In the genomic region with DNA sequence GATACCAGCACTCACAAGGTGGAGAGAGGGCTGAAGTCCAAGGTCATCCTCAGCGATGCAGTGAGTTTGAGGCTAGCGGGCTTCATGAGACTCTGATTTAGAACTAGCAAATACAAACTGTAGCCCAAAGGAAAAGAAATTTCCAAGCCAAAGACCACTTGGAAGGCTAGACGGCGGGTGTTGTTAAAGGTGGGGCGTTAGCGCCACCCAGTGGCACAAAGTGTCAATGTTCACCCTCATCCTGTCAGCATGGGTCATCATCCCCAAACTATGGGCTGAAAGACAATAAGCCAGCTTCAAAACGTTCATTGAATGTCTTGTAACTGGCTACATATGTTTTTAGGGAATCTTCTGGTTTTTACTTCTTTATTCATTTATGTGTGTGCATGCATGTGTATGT, we compare ENCODE assay signal across 8 mouse cellular contexts. TPM values are rescaled to one million over a fixed set of nuclear protein-coding genes. Genes with fewer than 3 reads are reported as not detected.
DNase-seq lines count a peak whose midpoint lies in the region; ATAC-seq and TF ChIP-seq lines count a peak whose summit lies in the region.

No protein-coding gene starts in this region.

- H3K27ac ChIP-seq in kidney, embryonic 16.5 days (ENCODE audit: low read length): no peak overlapping the region
- H3K27ac ChIP-seq in heart, postnatal 0 days (ENCODE audit: low read depth): no peak overlapping the region
- no peak overlapping the region for H3K27ac ChIP-seq in stomach, postnatal 0 days (replicated peaks)

- no peak overlapping the region for H3K4me3 ChIP-seq in kidney, embryonic 16.5 days (ENCODE audit: low read length)
- H3K4me3 ChIP-seq in heart, postnatal 0 days (ENCODE audit: low read depth, low read length): no peak overlapping the region
- H3K4me3 ChIP-seq in stomach, postnatal 0 days (ENCODE audit: low read depth, low read length): no peak overlapping the region

- no peaks in the 10 kb centered on the region for H3K4me1 ChIP-seq in kidney, embryonic 16.5 days (ENCODE audit: insufficient read depth, low read length)
- no peaks in the 10 kb centered on the region for H3K4me1 ChIP-seq in heart, postnatal 0 days (ENCODE audit: control insufficient read depth, insufficient read depth)
- H3K4me1 ChIP-seq in stomach, postnatal 0 days (replicated peaks; ENCODE audit: control insufficient read depth, insufficient read depth): no peaks in the 10 kb centered on the region

- H3K9me3 ChIP-seq in kidney, embryonic 16.5 days (ENCODE audit: low read length): no peaks in the 10 kb centered on the region
- no peaks in the 10 kb centered on the region for H3K9me3 ChIP-seq in heart, postnatal 0 days (replicated peaks; ENCODE audit: control insufficient read depth, low read length)
- H3K9me3 ChIP-seq in stomach, postnatal 0 days (ENCODE audit: control insufficient read depth, low read length): no peaks in the 10 kb centered on the region

- peaks cover 5% of the 10 kb centered on the region; the same call in 1 of the 2 replicates for H3K27me3 ChIP-seq in kidney, embryonic 16.5 days (ENCODE audit: insufficient read depth, low read length)
- H3K27me3 ChIP-seq in heart, postnatal 0 days (ENCODE audit: control insufficient read depth, insufficient read depth, low read length): 0 out of 2 replicates have a peak, but pooled peaks cover 4% of the 10 kb centered on the region
- H3K27me3 ChIP-seq in stomach, postnatal 0 days (ENCODE audit: control insufficient read depth, insufficient read depth, low read length): no peaks in the 10 kb centered on the region

- no peak for ATAC-seq in kidney, embryonic 16.5 days (ENCODE audit: low FRiP score, low TSS enrichment)
- ATAC-seq in heart, postnatal 0 days (ENCODE audit: insufficient read depth, low read depth): peak; percentile 68; the same call in 1 of the 2 replicates
- peak; percentile 72; the same call in 1 of the 2 replicates for ATAC-seq in monocyte, adult 5-6 weeks (replicated peaks; ENCODE audit: insufficient number of reproducible peaks, low FRiP score, low TSS enrichment, poor library complexity, severe bottlenecking)
- no peak for ATAC-seq in stomach, postnatal 0 days (ENCODE audit: low FRiP score, low TSS enrichment)

- 3% methylated on average over 7 of the region's 7 CpGs for WGBS in kidney, embryonic 16.5 days
- WGBS in heart, postnatal 0 days: 3% methylated on average over 7 of the region's 7 CpGs
- 3% methylated on average over 7 of the region's 7 CpGs for WGBS in stomach, postnatal 0 days

- H3K9ac ChIP-seq in kidney, embryonic 16.5 days (replicated peaks; ENCODE audit: low read length): no peak overlapping the region
- H3K9ac ChIP-seq in heart, postnatal 0 days (replicated peaks; ENCODE audit: low read depth, low read length): no peak overlapping the region
- H3K9ac ChIP-seq in stomach, postnatal 0 days (ENCODE audit: low read length): no peak overlapping the region

- peak; percentile 81 for DNase-seq in kidney, adult 18-20 months
- peak; percentile 85 for DNase-seq in adipocyte (ENCODE audit: low spot score)
- peak; percentile 69 for DNase-seq in embryo, embryonic 11.5 days (ENCODE audit: low read depth, low spot score)
- peak; percentile 67 for DNase-seq in heart, postnatal 0 days (ENCODE audit: low spot score)
- peak; percentile 67 for DNase-seq in left cerebral cortex, postnatal 10 days (ENCODE audit: extremely low spot score in 1 of 2, low spot score in 2 of 2)
- peak; percentile 77 for DNase-seq in stomach, postnatal 0 days (ENCODE audit: low spot score)

- peak; percentile 86 for TF ChIP-seq CTCF in heart, postnatal 0 days (IDR thresholded peaks at IDR 0.05; ENCODE audit: low read depth)
- TF ChIP-seq CTCF in stomach, postnatal 0 days (IDR thresholded peaks at IDR 0.05; ENCODE audit: low read depth): peak; percentile 93

- intact Hi-C loops in left cerebral cortex, postnatal 10 days (cut with DNase I): loop anchor here (5.0 kb wide), 4 partner anchors 131 to 361 kb away; a partner anchor contains a TSS

- TF ChIP-seq EP300 in heart, postnatal 0 days (IDR thresholded peaks at IDR 0.05; ENCODE audit: low read depth): no peak
- no peak for TF ChIP-seq EP300 in stomach, postnatal 0 days (optimal IDR thresholded peaks at IDR 0.05)

- H3K36me3 ChIP-seq in kidney, embryonic 16.5 days (ENCODE audit: insufficient read depth, low read length): no peaks in the 10 kb centered on the region
- H3K36me3 ChIP-seq in heart, postnatal 0 days (replicated peaks; ENCODE audit: control insufficient read depth, insufficient read depth, low read length): no peaks in the 10 kb centered on the region
- H3K36me3 ChIP-seq in stomach, postnatal 0 days (ENCODE audit: control insufficient read depth, insufficient read depth, low read length): no peaks in the 10 kb centered on the region

- no peak overlapping the region for H3K4me2 ChIP-seq in kidney, embryonic 16.5 days (replicated peaks; ENCODE audit: low read depth, low read length)
- H3K4me2 ChIP-seq in heart, postnatal 0 days (ENCODE audit: low read depth, low read length): no peak overlapping the region
- H3K4me2 ChIP-seq in stomach, postnatal 0 days (replicated peaks; ENCODE audit: low read depth): no peak overlapping the region

RNA-seq across cellular contexts. Expression of a gene that starts 14.7 kb away (rescaled TPM):
- polyA plus RNA-seq in kidney, embryonic 16.5 days (2015; fragmentation: Nextera tagmentation; extraction: Ambion mirVana): 0.42 and 0.62 TPM in 2 replicates
- total RNA-seq in heart, postnatal 0 days (2014; rRNA removed; ENCODE audit: low replicate concordance): not detected in 2 replicates
- polyA plus RNA-seq in heart, postnatal 0 days (2015; fragmentation: Nextera tagmentation; extraction: Ambion mirVana): 0.18 and 0.42 TPM in 2 replicates
- total RNA-seq in left cerebral cortex, postnatal 10 days (2021): not detected
- total RNA-seq in monocyte, adult 5-6 weeks (2017): 1.5 TPM in 1 of 3 replicates, not detected in the others
- polyA plus RNA-seq in stomach, postnatal 0 days (2015; fragmentation: Nextera tagmentation; extraction: Ambion mirVana): 0.10 and 0.27 TPM in 2 replicates

RNA-seq across cellular contexts. Expression of a gene that starts 14.8 kb away (rescaled TPM):
- polyA plus RNA-seq in kidney, embryonic 16.5 days (2015; fragmentation: Nextera tagmentation; extraction: Ambion mirVana): 690 and 691 TPM in 2 replicates
- total RNA-seq in heart, postnatal 0 days (2014; rRNA removed; ENCODE audit: low replicate concordance): 389 and 420 TPM in 2 replicates
- polyA plus RNA-seq in heart, postnatal 0 days (2015; fragmentation: Nextera tagmentation; extraction: Ambion mirVana): 2,045 and 2,081 TPM in 2 replicates
- total RNA-seq in left cerebral cortex, postnatal 10 days (2021): 100 to 1,000 TPM; 476 to 478 TPM
- total RNA-seq in monocyte, adult 5-6 weeks (2017): 86.0 to 121 TPM (median 119 TPM) in 3 replicates
- polyA plus RNA-seq in stomach, postnatal 0 days (2015; fragmentation: Nextera tagmentation; extraction: Ambion mirVana): 445 and 469 TPM in 2 replicates

RNA-seq across cellular contexts. Expression of a gene that starts 19.3 kb away (rescaled TPM):
- 74.7 and 75.4 TPM in 2 replicates for polyA plus RNA-seq in kidney, embryonic 16.5 days (2015; fragmentation: Nextera tagmentation; extraction: Ambion mirVana)
- total RNA-seq in heart, postnatal 0 days (2014; rRNA removed; ENCODE audit: low replicate concordance): 25.6 and 32.6 TPM in 2 replicates
- polyA plus RNA-seq in heart, postnatal 0 days (2015; fragmentation: Nextera tagmentation; extraction: Ambion mirVana): 33.9 and 34.2 TPM in 2 replicates
- total RNA-seq in left cerebral cortex, postnatal 10 days (2021): 10 to 100 TPM; 20.7 to 22.0 TPM
- 16.5 to 34.4 TPM (median 19.1 TPM) in 3 replicates for total RNA-seq in monocyte, adult 5-6 weeks (2017)
- 37.4 and 46.4 TPM in 2 replicates for polyA plus RNA-seq in stomach, postnatal 0 days (2015; fragmentation: Nextera tagmentation; extraction: Ambion mirVana)

RNA-seq across cellular contexts. Expression of a gene that starts 43.2 kb away (rescaled TPM):
- polyA plus RNA-seq in kidney, embryonic 16.5 days (2015; fragmentation: Nextera tagmentation; extraction: Ambion mirVana): 0.27 and 1.0 TPM in 2 replicates
- total RNA-seq in heart, postnatal 0 days (2014; rRNA removed; ENCODE audit: low replicate concordance): 0.31 TPM in 1 of 2 replicates, not detected in the other
- polyA plus RNA-seq in heart, postnatal 0 days (2015; fragmentation: Nextera tagmentation; extraction: Ambion mirVana): 0.03 TPM in 1 of 2 replicates, not detected in the other
- 10 to 100 TPM; 73.7 to 79.8 TPM for total RNA-seq in left cerebral cortex, postnatal 10 days (2021)
- not detected in 3 replicates for total RNA-seq in monocyte, adult 5-6 weeks (2017)
- 0.67 TPM in 2 replicates for polyA plus RNA-seq in stomach, postnatal 0 days (2015; fragmentation: Nextera tagmentation; extraction: Ambion mirVana)

Comparison
In these comparisons a context has a peak if more than half of its experiments do, and no peak if none do; other contexts are left out.
1. ATAC-seq: peak in heart, postnatal 0 days (single experiment) and monocyte, adult 5-6 weeks (single experiment); none in kidney, embryonic 16.5 days (single experiment) and stomach, postnatal 0 days (single experiment).
2. Peak in every context shown above with its lines, with median percentiles within 50 percentile points of each other: DNase-seq.